Mouse (Mus musculus): Measurements from ENCODE around the gene Pik3r5. TPM values are rescaled to one million over a fixed set of nuclear protein-coding genes. Genes with fewer than 3 reads are reported as not detected.

Gene Pik3r5
- polyA plus RNA-seq, 1 experiment from 2014 or later, result 0.81 TPM

DNA sequence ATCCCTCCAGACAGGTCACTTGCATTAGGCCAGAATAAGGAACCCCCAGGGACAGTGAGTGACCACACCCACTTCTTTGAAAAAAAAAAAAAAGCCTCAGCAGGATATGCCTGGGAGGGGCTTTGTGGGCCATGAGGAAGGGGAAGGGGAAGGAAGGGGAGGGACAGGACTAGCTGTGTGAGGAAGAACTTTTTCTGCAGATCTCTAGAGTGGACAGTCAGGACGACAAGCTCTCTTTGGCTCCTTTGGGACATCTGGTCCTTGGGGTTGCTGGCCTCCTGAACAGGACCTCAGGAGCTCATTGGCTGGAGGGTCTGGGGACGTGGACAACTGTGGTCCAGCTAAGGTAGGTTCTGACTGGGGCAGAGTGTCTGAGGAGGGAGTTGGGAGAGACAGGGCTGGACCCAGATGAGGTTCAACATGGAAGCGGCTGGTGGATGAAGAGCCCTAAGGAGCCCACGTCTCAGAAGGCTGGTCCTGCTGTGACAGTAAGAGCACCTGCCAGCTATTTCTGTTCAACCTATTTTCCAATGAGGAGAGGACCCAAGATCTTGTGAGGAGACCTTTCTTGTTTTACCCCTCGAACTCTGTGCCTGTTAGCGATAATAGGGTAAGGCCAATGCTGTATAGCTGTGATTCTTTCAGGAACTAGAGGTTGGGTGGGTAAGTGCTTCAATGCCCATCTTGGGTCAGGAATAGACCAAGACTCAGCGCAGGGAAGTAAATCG lies 71.1 kb downstream of the Pik3r5 start, which contains the start of gene Pik3r6:
Pik3r6 (plus strand) TSS at position 118 of the 728 bp plus-strand sequence.
- WGBS, result 86% methylated on average over 8 of the region's 8 CpGs
- H3K9ac ChIP-seq (ENCODE audit: low read length), result no peak within 1 kb of the TSS
- no peak within 1 kb of the TSS for H3K27ac ChIP-seq (ENCODE audit: low read depth, low read length)
- no peaks in the 10 kb centered on the region for H3K9me3 ChIP-seq (ENCODE audit: control insufficient read depth, low read length)
- ATAC-seq (replicated peaks; ENCODE audit: low FRiP score), result no peak
- H3K4me3 ChIP-seq (ENCODE audit: low read depth, low read length), result no peak within 1 kb of the TSS
- no peak within 1 kb of the TSS for H3K4me2 ChIP-seq (ENCODE audit: low read depth, low read length, severe bottlenecking)
- H3K27me3 ChIP-seq (ENCODE audit: control insufficient read depth, insufficient read depth, low read length), result no peaks in the 10 kb centered on the region
- H3K36me3 ChIP-seq (ENCODE audit: control insufficient read depth, insufficient read depth, low read length), result no peaks in the 10 kb centered on the region
- H3K4me1 ChIP-seq (replicated peaks; ENCODE audit: control insufficient read depth, insufficient read depth, low read length), result no peaks in the 10 kb centered on the region
- no peak for DNase-seq (ENCODE audit: low spot score)

DNA sequence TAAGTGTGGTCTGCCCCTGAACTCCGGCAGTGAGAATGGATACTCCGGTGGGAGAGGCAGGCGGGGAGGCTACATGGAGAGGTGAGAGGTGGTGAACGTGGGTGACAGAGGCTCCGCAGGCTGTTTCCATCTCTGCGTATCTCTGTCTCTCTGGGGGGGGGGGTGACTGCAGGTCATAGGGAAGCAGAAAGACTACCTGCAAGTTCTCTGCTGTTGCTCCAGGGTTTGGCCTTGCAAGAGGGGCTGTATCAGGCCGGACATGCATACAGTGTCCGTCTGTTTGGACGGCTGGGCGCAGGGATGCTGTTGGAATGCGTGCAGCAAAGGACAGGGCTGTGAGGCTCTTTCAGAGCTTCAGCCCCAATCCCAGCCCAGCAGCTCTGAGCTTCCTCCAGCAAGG lies 73.0 kb downstream of the Pik3r5 start:
- no peak overlapping the region for H3K4me3 ChIP-seq (ENCODE audit: low read depth, low read length)
- no peaks in the 10 kb centered on the region for H3K9me3 ChIP-seq (ENCODE audit: control insufficient read depth, low read length)
- H3K9ac ChIP-seq (ENCODE audit: low read length), result no peak overlapping the region
- H3K4me2 ChIP-seq (ENCODE audit: low read depth, low read length, severe bottlenecking), result no peak overlapping the region
- H3K27me3 ChIP-seq (ENCODE audit: control insufficient read depth, insufficient read depth, low read length), result no peaks in the 10 kb centered on the region
- 86% methylated on average over 11 of the region's 11 CpGs for WGBS
- DNase-seq (ENCODE audit: low spot score), result no peak
- H3K4me1 ChIP-seq (replicated peaks; ENCODE audit: control insufficient read depth, insufficient read depth, low read length), result no peaks in the 10 kb centered on the region
- no peaks in the 10 kb centered on the region for H3K36me3 ChIP-seq (ENCODE audit: control insufficient read depth, insufficient read depth, low read length)
- ATAC-seq (replicated peaks; ENCODE audit: low FRiP score), result no peak
- no peak overlapping the region for H3K27ac ChIP-seq (ENCODE audit: low read depth, low read length)

DNA sequence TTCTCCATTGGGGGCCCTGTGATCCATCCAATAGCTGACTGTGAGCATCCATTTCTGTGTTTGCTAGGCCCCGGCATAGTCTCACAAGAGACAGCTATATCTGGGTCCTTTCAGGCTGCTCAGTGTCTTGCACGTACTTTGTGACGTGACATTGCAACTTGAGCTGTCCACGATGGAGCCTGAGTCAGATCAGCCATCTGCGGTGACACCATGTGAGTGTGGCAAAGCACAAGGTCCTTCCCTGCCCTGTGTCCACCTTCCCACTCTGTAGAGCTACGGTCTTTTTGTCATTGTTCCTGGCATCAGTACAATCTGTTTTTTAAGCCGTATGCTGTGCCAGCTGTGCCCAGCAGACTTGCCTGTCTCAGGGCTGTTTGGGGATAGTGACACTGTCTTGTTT lies 75.3 kb downstream of the Pik3r5 start:
- WGBS, result 94% methylated on average over 7 of the region's 7 CpGs
- no peaks in the 10 kb centered on the region for H3K36me3 ChIP-seq (ENCODE audit: control insufficient read depth, insufficient read depth, low read length)

DNA sequence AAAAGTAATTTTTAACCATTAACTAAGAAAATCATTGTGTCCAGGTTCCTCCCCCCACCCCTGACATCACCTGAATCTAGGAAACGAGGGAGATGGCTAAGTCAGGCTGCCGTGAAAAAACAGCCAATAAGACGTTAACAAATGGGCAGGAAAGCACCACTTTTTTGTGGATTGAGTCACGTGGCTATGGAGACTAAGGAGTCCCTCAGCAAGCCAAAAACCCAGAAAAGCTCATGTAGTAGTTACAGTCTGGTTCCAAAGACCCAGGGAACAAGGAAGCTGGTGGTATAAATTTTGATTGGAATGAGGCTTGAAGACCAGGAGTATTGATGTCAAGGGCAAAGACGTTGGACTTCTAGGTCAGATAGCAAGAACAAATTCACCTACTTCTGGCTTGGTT lies 76.7 kb downstream of the Pik3r5 start:
- WGBS, result 76% methylated on average over 5 of the region's 5 CpGs
- Histone ChIP-seq H3K4me2 (ENCODE audit: low read depth, low read length, severe bottlenecking) (no peak overlapping the region), H3K9ac (ENCODE audit: low read length) (no peak overlapping the region), H3K4me1 (replicated peaks; ENCODE audit: control insufficient read depth, insufficient read depth, low read length) (no peaks in the 10 kb centered on the region), H3K27ac (ENCODE audit: low read depth, low read length) (no peak overlapping the region), H3K36me3 (ENCODE audit: control insufficient read depth, insufficient read depth, low read length) (no peaks in the 10 kb centered on the region), H3K27me3 (ENCODE audit: control insufficient read depth, insufficient read depth, low read length) (no peaks in the 10 kb centered on the region), H3K4me3 (ENCODE audit: low read depth, low read length) (no peak overlapping the region), H3K9me3 (ENCODE audit: control insufficient read depth, low read length) (no peaks in the 10 kb centered on the region)
- ATAC-seq (replicated peaks; ENCODE audit: low FRiP score) (no peak), DNase-seq (ENCODE audit: low spot score) (no peak)

More for the DNA sequence above, 75.3 kb downstream of the Pik3r5 start:
- Histone ChIP-seq H3K4me1 (replicated peaks; ENCODE audit: control insufficient read depth, insufficient read depth, low read length) (no peaks in the 10 kb centered on the region), H3K4me2 (ENCODE audit: low read depth, low read length, severe bottlenecking) (no peak overlapping the region), H3K9ac (ENCODE audit: low read length) (no peak overlapping the region), H3K27me3 (ENCODE audit: control insufficient read depth, insufficient read depth, low read length) (no peaks in the 10 kb centered on the region), H3K4me3 (ENCODE audit: low read depth, low read length) (no peak overlapping the region), H3K27ac (ENCODE audit: low read depth, low read length) (no peak overlapping the region), H3K9me3 (ENCODE audit: control insufficient read depth, low read length) (no peaks in the 10 kb centered on the region)
- ATAC-seq (replicated peaks; ENCODE audit: low FRiP score) (no peak), DNase-seq (ENCODE audit: low spot score) (no peak)

DNA sequence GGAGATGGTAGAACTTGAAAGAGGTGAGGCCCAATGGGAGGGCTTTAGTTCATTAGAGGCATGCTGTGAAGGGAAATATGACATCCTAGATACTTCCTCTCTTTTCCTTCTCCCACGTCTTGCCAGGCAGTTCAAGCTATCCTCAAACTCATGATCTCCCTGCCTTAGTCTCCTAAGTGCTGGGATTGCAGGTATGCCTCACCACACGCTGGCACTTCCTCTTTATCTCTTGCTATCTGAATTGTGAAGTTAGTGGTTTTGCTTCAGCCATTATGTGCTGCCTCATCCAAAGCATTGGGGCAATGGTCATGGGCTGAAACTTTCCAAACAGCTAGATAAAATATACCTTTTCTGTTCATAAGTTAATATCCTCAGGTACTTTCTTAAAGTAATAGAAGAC lies 77.3 kb downstream of the Pik3r5 start:
- WGBS, result 63% methylated on average over 2 of the region's 2 CpGs
- no peak for ATAC-seq (replicated peaks; ENCODE audit: low FRiP score)
- no peak overlapping the region for H3K4me2 ChIP-seq (ENCODE audit: low read depth, low read length, severe bottlenecking)

DNA sequence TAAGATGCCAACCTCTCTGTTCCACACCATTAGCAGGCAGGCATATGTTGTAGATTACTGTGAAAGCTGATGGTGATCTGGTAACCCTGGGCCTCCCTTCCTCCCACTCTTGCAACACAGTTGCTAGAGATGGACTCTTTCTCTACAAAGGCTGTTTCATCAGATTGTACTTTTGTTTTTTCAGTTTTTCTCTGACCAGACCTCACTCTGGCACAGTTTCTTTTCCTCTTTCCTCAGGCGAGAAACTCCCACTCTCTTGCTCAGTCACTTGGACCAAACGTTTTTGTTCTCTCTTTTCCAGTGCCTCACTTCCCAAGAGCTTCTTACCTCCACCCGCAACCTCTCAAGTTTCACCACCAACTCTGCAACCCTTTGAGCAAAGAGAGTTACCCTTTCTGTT lies 82.0 kb downstream of the Pik3r5 start:
- no peak for ATAC-seq (replicated peaks; ENCODE audit: low FRiP score)

More for the DNA sequence above, 77.3 kb downstream of the Pik3r5 start:
- Histone ChIP-seq H3K4me1 (replicated peaks; ENCODE audit: control insufficient read depth, insufficient read depth, low read length) (no peaks in the 10 kb centered on the region), H3K4me3 (ENCODE audit: low read depth, low read length) (no peak overlapping the region), H3K36me3 (ENCODE audit: control insufficient read depth, insufficient read depth, low read length) (no peaks in the 10 kb centered on the region), H3K9ac (ENCODE audit: low read length) (no peak overlapping the region), H3K9me3 (ENCODE audit: control insufficient read depth, low read length) (no peaks in the 10 kb centered on the region), H3K27me3 (ENCODE audit: control insufficient read depth, insufficient read depth, low read length) (no peaks in the 10 kb centered on the region), H3K27ac (ENCODE audit: low read depth, low read length) (no peak overlapping the region)
- DNase-seq (ENCODE audit: low spot score), result no peak

DNA sequence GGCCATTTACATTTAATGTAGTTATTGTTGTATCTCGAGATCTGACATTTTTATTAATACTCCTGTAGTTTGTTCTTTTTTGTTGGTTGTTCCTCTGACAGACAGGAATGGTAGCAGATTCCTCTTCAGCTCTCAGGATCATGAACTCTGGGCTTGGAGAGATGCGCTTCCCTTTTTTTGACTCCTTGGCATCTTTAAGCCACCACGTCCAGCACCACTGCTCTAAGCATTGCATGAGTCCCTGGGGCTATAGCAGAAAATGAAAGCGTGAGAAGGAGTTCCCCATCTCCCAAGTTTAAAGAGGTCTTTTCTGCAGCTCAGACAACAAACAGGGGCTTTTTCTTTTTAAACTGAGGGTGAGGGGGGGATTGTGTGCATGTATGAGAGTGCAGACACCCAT lies 87.4 kb downstream of the Pik3r5 start:
- H3K9ac ChIP-seq (ENCODE audit: low read length), result no peak overlapping the region

More for the DNA sequence above, 82.0 kb downstream of the Pik3r5 start:
- H3K9ac ChIP-seq (ENCODE audit: low read length), result no peak overlapping the region
- no peaks in the 10 kb centered on the region for H3K27me3 ChIP-seq (ENCODE audit: control insufficient read depth, insufficient read depth, low read length)
- H3K9me3 ChIP-seq (ENCODE audit: control insufficient read depth, low read length), result no peaks in the 10 kb centered on the region; the same call in 1 of the 2 replicates
- no peak overlapping the region for H3K4me3 ChIP-seq (ENCODE audit: low read depth, low read length)
- H3K4me2 ChIP-seq (ENCODE audit: low read depth, low read length, severe bottlenecking), result no peak overlapping the region
- no peak for DNase-seq (ENCODE audit: low spot score)
- no peak overlapping the region for H3K27ac ChIP-seq (ENCODE audit: low read depth, low read length)
- 40% methylated on average over 3 of the region's 3 CpGs for WGBS
- H3K36me3 ChIP-seq (ENCODE audit: control insufficient read depth, insufficient read depth, low read length), result no peaks in the 10 kb centered on the region
- H3K4me1 ChIP-seq (replicated peaks; ENCODE audit: control insufficient read depth, insufficient read depth, low read length), result no peaks in the 10 kb centered on the region

DNA sequence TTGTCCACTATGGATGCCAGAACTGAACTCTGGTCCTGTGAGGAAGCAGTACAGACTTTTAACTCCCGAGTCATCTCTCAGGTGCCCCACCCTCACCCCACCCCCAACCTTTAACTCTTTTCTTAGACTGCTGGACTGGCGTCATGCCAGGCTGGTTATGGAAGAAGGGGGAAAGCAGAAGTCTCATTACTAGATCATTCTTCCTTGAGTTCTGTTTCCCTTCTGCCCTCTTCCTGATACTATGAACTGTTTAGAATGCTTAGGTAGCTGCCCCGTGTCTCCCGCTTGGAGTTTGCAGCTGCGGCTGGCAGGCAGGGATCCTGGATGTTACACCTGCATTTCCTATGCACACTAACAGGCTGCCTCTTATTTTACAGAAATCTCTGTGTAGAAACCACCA lies 87.9 kb downstream of the Pik3r5 start:
- no peak overlapping the region for H3K4me2 ChIP-seq (ENCODE audit: low read depth, low read length, severe bottlenecking)
- H3K9ac ChIP-seq (ENCODE audit: low read length), result no peak overlapping the region
- 87% methylated on average over 5 of the region's 5 CpGs for WGBS
- DNase-seq (ENCODE audit: low spot score) (no peak), ATAC-seq (replicated peaks; ENCODE audit: low FRiP score) (no peak)
- no peak overlapping the region for H3K4me3 ChIP-seq (ENCODE audit: low read depth, low read length)
- H3K27ac ChIP-seq (ENCODE audit: low read depth, low read length), result no peak overlapping the region
- no peaks in the 10 kb centered on the region for H3K4me1 ChIP-seq (replicated peaks; ENCODE audit: control insufficient read depth, insufficient read depth, low read length)
- H3K36me3 ChIP-seq (ENCODE audit: control insufficient read depth, insufficient read depth, low read length), result no peaks in the 10 kb centered on the region
- no peaks in the 10 kb centered on the region; the same call in 1 of the 2 replicates for H3K9me3 ChIP-seq (ENCODE audit: control insufficient read depth, low read length)
- no peaks in the 10 kb centered on the region for H3K27me3 ChIP-seq (ENCODE audit: control insufficient read depth, insufficient read depth, low read length)

More for the DNA sequence above, 87.4 kb downstream of the Pik3r5 start:
- H3K9me3 ChIP-seq (ENCODE audit: control insufficient read depth, low read length), result no peaks in the 10 kb centered on the region; the same call in 1 of the 2 replicates
- DNase-seq (ENCODE audit: low spot score), result no peak
- H3K4me1 ChIP-seq (replicated peaks; ENCODE audit: control insufficient read depth, insufficient read depth, low read length), result no peaks in the 10 kb centered on the region
- WGBS, result 92% methylated on average over 4 of the region's 4 CpGs
- no peak for ATAC-seq (replicated peaks; ENCODE audit: low FRiP score)
- no peaks in the 10 kb centered on the region for H3K27me3 ChIP-seq (ENCODE audit: control insufficient read depth, insufficient read depth, low read length)
- H3K36me3 ChIP-seq (ENCODE audit: control insufficient read depth, insufficient read depth, low read length), result no peaks in the 10 kb centered on the region
- no peak overlapping the region for H3K4me2 ChIP-seq (ENCODE audit: low read depth, low read length, severe bottlenecking)
- no peak overlapping the region for H3K4me3 ChIP-seq (ENCODE audit: low read depth, low read length)
- no peak overlapping the region for H3K27ac ChIP-seq (ENCODE audit: low read depth, low read length)

DNA sequence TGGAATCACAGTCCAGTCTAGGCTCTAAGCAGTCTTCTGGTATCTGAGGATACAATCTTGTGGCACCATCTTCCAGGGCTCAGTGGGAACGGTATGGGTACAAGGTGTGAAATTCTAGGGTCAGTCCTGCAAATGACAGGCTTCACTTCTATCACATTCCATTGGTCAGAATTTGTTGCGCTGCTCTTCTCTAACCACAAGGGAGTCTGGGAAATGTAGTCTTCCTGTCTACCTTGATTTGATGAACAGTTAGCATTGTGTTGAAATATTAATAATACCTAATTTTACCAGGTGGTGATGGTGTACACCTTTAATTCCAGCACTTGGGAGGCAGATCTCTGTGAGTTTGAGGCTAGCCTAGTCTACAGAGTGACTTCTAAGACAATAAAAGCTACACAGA lies 88.5 kb downstream of the Pik3r5 start:
- no peak overlapping the region for H3K4me3 ChIP-seq (ENCODE audit: low read depth, low read length)
- no peak overlapping the region for H3K27ac ChIP-seq (ENCODE audit: low read depth, low read length)
- no peak overlapping the region for H3K9ac ChIP-seq (ENCODE audit: low read length)
- H3K36me3 ChIP-seq (ENCODE audit: control insufficient read depth, insufficient read depth, low read length), result no peaks in the 10 kb centered on the region
- no peaks in the 10 kb centered on the region for H3K4me1 ChIP-seq (replicated peaks; ENCODE audit: control insufficient read depth, insufficient read depth, low read length)
- no peaks in the 10 kb centered on the region; the same call in 1 of the 2 replicates for H3K9me3 ChIP-seq (ENCODE audit: control insufficient read depth, low read length)
- no peaks in the 10 kb centered on the region for H3K27me3 ChIP-seq (ENCODE audit: control insufficient read depth, insufficient read depth, low read length)
- ATAC-seq (replicated peaks; ENCODE audit: low FRiP score) (no peak), DNase-seq (ENCODE audit: low spot score) (no peak)
- WGBS, result 89% methylated on average over 2 of the region's 2 CpGs
- H3K4me2 ChIP-seq (ENCODE audit: low read depth, low read length, severe bottlenecking), result no peak overlapping the region

Data from forebrain, embryonic 11.5 days (tissue).